Mouse (Mus musculus) heart, embryonic 15.5 days (tissue): ENCODE results near the gene Hjurp. TPM values are rescaled to one million over a fixed set of nuclear protein-coding genes. Genes with fewer than 3 reads are reported as not detected.

ENCODE experiments used
- ATAC-seq: fragments of 200-750 bp; cut with Nextera tagmentation; replicated peaks from 2 replicates; pipeline ENCODE4 v1.8.0; 2017; ENCODE audit warnings: low read depth, moderate TSS enrichment; ENCODE audit not compliant: insufficient number of reproducible peaks, insufficient read depth, low FRiP score
- H3K27ac ChIP-seq: fragments of 300-500 bp; sonication (generic); 2 replicates; pipeline ENCODE4 v1.5.1; 2015; ENCODE audit warnings: mild to moderate bottlenecking, inconsistent platforms
- H3K27me3 ChIP-seq: fragments of 300-500 bp; sonication (generic); 2 replicates; pipeline ENCODE4 v1.6.1; 2015; ENCODE audit warnings: inconsistent platforms
- H3K36me3 ChIP-seq: fragments of 300-500 bp; sonication (generic); 2 replicates; pipeline ENCODE4 v1.6.1; 2015; ENCODE audit warnings: mild to moderate bottlenecking, inconsistent platforms
- H3K4me1 ChIP-seq: fragments of 300-500 bp; sonication (generic); replicated peaks from 2 replicates; pipeline ENCODE4 v1.6.1; 2015; ENCODE audit warnings: inconsistent platforms
- H3K4me2 ChIP-seq: fragments of 300-500 bp; sonication (generic); 2 replicates; pipeline ENCODE4 v1.6.1; 2015; ENCODE audit warnings: inconsistent platforms, mild to moderate bottlenecking, moderate library complexity
- H3K4me3 ChIP-seq: fragments of 300-500 bp; sonication (generic); 2 replicates; pipeline ENCODE4 v1.5.1; 2015; ENCODE audit warnings: mild to moderate bottlenecking, inconsistent platforms
- H3K9ac ChIP-seq: fragments of 300-500 bp; sonication (generic); 2 replicates; pipeline ENCODE4 v1.6.1; 2015; ENCODE audit warnings: mild to moderate bottlenecking, inconsistent platforms
- H3K9me3 ChIP-seq: fragments of 300-500 bp; sonication (generic); replicated peaks from 2 replicates; pipeline ENCODE4 v1.6.1; 2016; ENCODE audit warnings: inconsistent platforms
- WGBS: fragments of 180-500 bp; shearing (Covaris S2); methylation state at CpG from one replicate; pipeline ENCODE4 v1.1.7; 2015; ENCODE audit warnings: mixed read lengths; 5-methylcytosine and 5-hydroxymethylcytosine counted together
- polyA plus RNA-seq: library from polyadenylated mRNA; unstranded; fragments of >200 nt; fragmentation: Nextera tagmentation; extraction: Ambion mirVana; gene quantifications from 2 replicates; pipeline ENCODE4 v1.2.1, GENCODE M21; 2015

Hjurp gene
- polyA plus RNA-seq, 1 experiment from 2014 or later = 93.4 TPM

- Histone ChIP-seq H3K27me3 (no peaks in the 10 kb centered on the region), H3K9me3 (peaks cover 26% of the 10 kb centered on the region), H3K4me2 (no peak overlapping the region), H3K27ac (no peak overlapping the region), H3K4me3 (no peak overlapping the region), H3K36me3 (no peaks in the 10 kb centered on the region), H3K4me1 (no peaks in the 10 kb centered on the region), H3K9ac (no peak overlapping the region)
- 0 out of 2 replicates have a peak, but pooled peaks have one; percentile 7 for ATAC-seq
- 65% methylated on average over 4 of the region's 4 CpGs for WGBS
Measured at GRCm38 (mm10) chr1:88296171-88296920, 18.9 kb upstream of the Hjurp start.

- ATAC-seq = no peak
- H3K4me2 ChIP-seq = no peak overlapping the region
- 16% methylated on average over 1 of the region's 1 CpGs for WGBS
- no peaks in the 10 kb centered on the region for H3K36me3 ChIP-seq
- H3K27me3 ChIP-seq = no peaks in the 10 kb centered on the region
- no peak overlapping the region for H3K27ac ChIP-seq
- H3K9me3 ChIP-seq = peaks cover 13% of the 10 kb centered on the region
- no peaks in the 10 kb centered on the region for H3K4me1 ChIP-seq
- H3K9ac ChIP-seq = no peak overlapping the region
- H3K4me3 ChIP-seq = no peak overlapping the region
Measured at GRCm38 (mm10) chr1:88294650-88295049, 17.2 kb upstream of the Hjurp start.

GRCm38 (mm10) chr1:88292057-88292456 lies 14.6 kb upstream of the Hjurp start:
- Histone ChIP-seq H3K4me2 (no peak overlapping the region), H3K9ac (no peak overlapping the region), H3K4me3 (no peak overlapping the region), H3K27ac (no peak overlapping the region), H3K9me3 (peaks cover 9% of the 10 kb centered on the region), H3K36me3 (no peaks in the 10 kb centered on the region), H3K27me3 (no peaks in the 10 kb centered on the region), H3K4me1 (no peaks in the 10 kb centered on the region)
- ATAC-seq = no peak
- WGBS = 43% methylated on average over 2 of the region's 2 CpGs

- ATAC-seq = no peak
- H3K27me3 ChIP-seq = no peaks in the 10 kb centered on the region
- no peak overlapping the region for H3K9ac ChIP-seq
- H3K9me3 ChIP-seq = peaks cover 9% of the 10 kb centered on the region
- 53% methylated on average over 3 of the region's 3 CpGs for WGBS
- no peaks in the 10 kb centered on the region for H3K36me3 ChIP-seq
- no peak overlapping the region for H3K4me3 ChIP-seq
- no peaks in the 10 kb centered on the region for H3K4me1 ChIP-seq
- no peak overlapping the region for H3K27ac ChIP-seq
- H3K4me2 ChIP-seq = no peak overlapping the region
Measured at GRCm38 (mm10) chr1:88291409-88292005, 14.1 kb upstream of the Hjurp start.

- Histone ChIP-seq H3K36me3 (no peaks in the 10 kb centered on the region), H3K9me3 (peaks cover 2% of the 10 kb centered on the region), H3K27ac (no peak overlapping the region), H3K27me3 (no peaks in the 10 kb centered on the region), H3K4me3 (no peak overlapping the region), H3K9ac (no peak overlapping the region), H3K4me1 (no peaks in the 10 kb centered on the region), H3K4me2 (no peak overlapping the region)
- ATAC-seq = no peak
- 61% methylated on average over 1 of the region's 1 CpGs for WGBS
Measured at GRCm38 (mm10) chr1:88290511-88290910, 13.1 kb upstream of the Hjurp start.

- no peaks in the 10 kb centered on the region for H3K36me3 ChIP-seq
- no peak for ATAC-seq
- no peak overlapping the region for H3K27ac ChIP-seq
- no peak overlapping the region for H3K4me2 ChIP-seq
- WGBS = 33% methylated on average over 4 of the region's 4 CpGs
- peaks cover under 1% of the 10 kb centered on the region; the same call in 1 of the 2 replicates for H3K9me3 ChIP-seq
- no peak overlapping the region for H3K4me3 ChIP-seq
- no peaks in the 10 kb centered on the region for H3K27me3 ChIP-seq
- no peaks in the 10 kb centered on the region for H3K4me1 ChIP-seq
- no peak overlapping the region for H3K9ac ChIP-seq
Measured at GRCm38 (mm10) chr1:88289917-88290316, 12.5 kb upstream of the Hjurp start.

GRCm38 (mm10) chr1:88289152-88289551 lies 11.7 kb upstream of the Hjurp start:
- 44% methylated on average over 2 of the region's 2 CpGs for WGBS
- H3K4me1 ChIP-seq = no peaks in the 10 kb centered on the region

GRCm38 (mm10) chr1:88288789-88289127 lies 11.3 kb upstream of the Hjurp start:
- ATAC-seq = no peak
- 63% methylated on average over 3 of the region's 3 CpGs for WGBS
- Histone ChIP-seq H3K9me3 (peaks cover 6% of the 10 kb centered on the region; the same call in 1 of the 2 replicates), H3K27me3 (no peaks in the 10 kb centered on the region), H3K36me3 (no peaks in the 10 kb centered on the region), H3K27ac (no peak overlapping the region), H3K4me2 (no peak overlapping the region), H3K9ac (no peak overlapping the region), H3K4me1 (no peaks in the 10 kb centered on the region), H3K4me3 (no peak overlapping the region)

More at GRCm38 (mm10) chr1:88289152-88289551, 11.7 kb upstream of the Hjurp start:
- Histone ChIP-seq H3K4me3 (no peak overlapping the region), H3K9me3 (peaks cover 6% of the 10 kb centered on the region; the same call in 1 of the 2 replicates), H3K27me3 (no peaks in the 10 kb centered on the region), H3K4me2 (no peak overlapping the region), H3K27ac (no peak overlapping the region), H3K36me3 (no peaks in the 10 kb centered on the region), H3K9ac (no peak overlapping the region)
- no peak for ATAC-seq

- Histone ChIP-seq H3K9ac (no peak overlapping the region), H3K9me3 (peaks cover 6% of the 10 kb centered on the region; the same call in 1 of the 2 replicates), H3K4me2 (no peak overlapping the region), H3K4me3 (no peak overlapping the region), H3K27me3 (no peaks in the 10 kb centered on the region), H3K4me1 (no peaks in the 10 kb centered on the region), H3K27ac (no peak overlapping the region), H3K36me3 (no peaks in the 10 kb centered on the region)
- ATAC-seq = no peak
- WGBS = 32% methylated on average over 3 of the region's 3 CpGs
Measured at GRCm38 (mm10) chr1:88288056-88288788, 10.8 kb upstream of the Hjurp start.

GRCm38 (mm10) chr1:88287697-88287980 lies 10.2 kb upstream of the Hjurp start:
- no peak overlapping the region for H3K4me3 ChIP-seq
- no peak overlapping the region for H3K27ac ChIP-seq
- H3K27me3 ChIP-seq = no peaks in the 10 kb centered on the region
- no peak overlapping the region for H3K9ac ChIP-seq
- no peak overlapping the region for H3K4me2 ChIP-seq
- peaks cover 6% of the 10 kb centered on the region; the same call in 1 of the 2 replicates for H3K9me3 ChIP-seq
- no peaks in the 10 kb centered on the region for H3K36me3 ChIP-seq
- H3K4me1 ChIP-seq = no peaks in the 10 kb centered on the region
- ATAC-seq = no peak
- 30% methylated on average over 5 of the region's 5 CpGs for WGBS

- no peaks in the 10 kb centered on the region for H3K36me3 ChIP-seq
- WGBS = 67% methylated on average over 13 of the region's 13 CpGs
- H3K27ac ChIP-seq = no peak overlapping the region
- H3K9me3 ChIP-seq = peaks cover 6% of the 10 kb centered on the region; the same call in 1 of the 2 replicates
- H3K4me2 ChIP-seq = no peak overlapping the region
- ATAC-seq = no peak
- H3K4me3 ChIP-seq = no peak overlapping the region
- no peaks in the 10 kb centered on the region for H3K27me3 ChIP-seq
- H3K4me1 ChIP-seq = no peaks in the 10 kb centered on the region
- H3K9ac ChIP-seq = no peak overlapping the region
Measured at GRCm38 (mm10) chr1:88286887-88287696, 9.7 kb upstream of the Hjurp start.
